9 mouse cellular contexts compared by ENCODE assay signal in genomic region chr2:178454664-178455516, GRCm38 (mm10). TPM values are rescaled to one million over a fixed set of nuclear protein-coding genes. Genes with fewer than 3 reads are reported as not detected.
DNase-seq lines count a peak whose midpoint lies in the region; ATAC-seq and TF ChIP-seq lines count a peak whose summit lies in the region.
"Had no signal": no experiment of that assay in that cellular context is flagged by ENCODE, and none has a peak within 500 bp of the region (broad histone marks: within the 10 kb centered on the region; RNA-seq: fewer than 3 reads in every experiment).

No protein-coding gene starts in this region.

- no peak overlapping the region for H3K4me3 ChIP-seq in heart, embryonic 13.5 days
- no peak overlapping the region for H3K4me3 ChIP-seq in hindbrain, embryonic 16.5 days (ENCODE audit: low read length)
- H3K4me3 ChIP-seq in lung, embryonic 14.5 days (ENCODE audit: low read depth, low read length) = no peak overlapping the region
- H3K4me3 ChIP-seq in stomach, postnatal 0 days (ENCODE audit: low read depth, low read length) = no peak overlapping the region

- no peaks in the 10 kb centered on the region for H3K4me1 ChIP-seq in heart, embryonic 13.5 days
- peaks cover 7% of the 10 kb centered on the region for H3K4me1 ChIP-seq in hindbrain, embryonic 16.5 days (ENCODE audit: control insufficient read depth, insufficient read depth, low read depth, low read length)
- H3K4me1 ChIP-seq in lung, embryonic 14.5 days (ENCODE audit: insufficient read depth) = 0 out of 2 replicates have a peak, but pooled peaks cover 9% of the 10 kb centered on the region
- 0 out of 2 replicates have a peak, but pooled peaks cover 5% of the 10 kb centered on the region for H3K4me1 ChIP-seq in stomach, postnatal 0 days (replicated peaks; ENCODE audit: control insufficient read depth, insufficient read depth)

- H3K4me2 ChIP-seq in heart, embryonic 13.5 days = peak overlapping the region; percentile 25; the same call in 1 of the 2 replicates
- H3K4me2 ChIP-seq in hindbrain, embryonic 16.5 days (ENCODE audit: low read length) = 0 out of 2 replicates have a peak overlapping the region, but pooled peaks have one; percentile 18
- peak overlapping the region; percentile 31 for H3K4me2 ChIP-seq in lung, embryonic 14.5 days
- H3K4me2 ChIP-seq in stomach, postnatal 0 days (replicated peaks; ENCODE audit: low read depth) = 0 out of 2 replicates have a peak overlapping the region, but pooled peaks have one; percentile 14

- H3K36me3 ChIP-seq in heart, embryonic 13.5 days = no peaks in the 10 kb centered on the region
- H3K36me3 ChIP-seq in hindbrain, embryonic 16.5 days (ENCODE audit: control insufficient read depth, insufficient read depth, low read length) = no peaks in the 10 kb centered on the region
- no peaks in the 10 kb centered on the region for H3K36me3 ChIP-seq in lung, embryonic 14.5 days (ENCODE audit: insufficient read depth)
- H3K36me3 ChIP-seq in stomach, postnatal 0 days (ENCODE audit: control insufficient read depth, insufficient read depth, low read length) = no peaks in the 10 kb centered on the region

- H3K9ac ChIP-seq in heart, embryonic 13.5 days = no peak overlapping the region
- H3K9ac ChIP-seq in hindbrain, embryonic 16.5 days (ENCODE audit: low read depth, low read length) = no peak overlapping the region
- H3K9ac ChIP-seq in lung, embryonic 14.5 days = no peak overlapping the region
- no peak overlapping the region for H3K9ac ChIP-seq in stomach, postnatal 0 days (ENCODE audit: low read length)

- no peaks in the 10 kb centered on the region for H3K27me3 ChIP-seq in heart, embryonic 13.5 days (replicated peaks)
- no peaks in the 10 kb centered on the region for H3K27me3 ChIP-seq in hindbrain, embryonic 16.5 days (replicated peaks; ENCODE audit: control insufficient read depth, insufficient read depth, low read length)
- no peaks in the 10 kb centered on the region for H3K27me3 ChIP-seq in lung, embryonic 14.5 days (ENCODE audit: insufficient read depth, low read length)
- no peaks in the 10 kb centered on the region for H3K27me3 ChIP-seq in stomach, postnatal 0 days (ENCODE audit: control insufficient read depth, insufficient read depth, low read length)

- TF ChIP-seq EP300 in stomach, postnatal 0 days (optimal IDR thresholded peaks at IDR 0.05) = peak; percentile 85

- no peaks in the 10 kb centered on the region for H3K9me3 ChIP-seq in heart, embryonic 13.5 days
- H3K9me3 ChIP-seq in hindbrain, embryonic 16.5 days (ENCODE audit: control insufficient read depth, low read length) = no peaks in the 10 kb centered on the region
- H3K9me3 ChIP-seq in lung, embryonic 14.5 days (ENCODE audit: low read depth, low read length) = no peaks in the 10 kb centered on the region
- H3K9me3 ChIP-seq in stomach, postnatal 0 days (ENCODE audit: control insufficient read depth, low read length) = no peaks in the 10 kb centered on the region

- DNase-seq in heart, postnatal 10 days = no peak
- peak; percentile 67 for DNase-seq in embryo, embryonic 11 days
- peak; percentile 81 for DNase-seq in lung, embryonic 14.5 days
- peak; percentile 33 for DNase-seq in stomach, postnatal 0 days (ENCODE audit: low spot score)
- no peak for DNase-seq in left cerebral cortex, adult 8-10 months (ENCODE audit: low spot score in 2 of 2)
- no peak for DNase-seq in cerebellum, adult 11-12 months

- intact Hi-C loops in heart, postnatal 10 days (cut with DNase I) = no loop called here

- peak overlapping the region; percentile 39; the same call in 1 of the 2 replicates for H3K27ac ChIP-seq in heart, embryonic 13.5 days (replicated peaks)
- peak overlapping the region; percentile 26; the same call in 1 of the 2 replicates for H3K27ac ChIP-seq in hindbrain, embryonic 16.5 days (ENCODE audit: low read depth, low read length)
- peak overlapping the region; percentile 63; the same call in 1 of the 2 replicates for H3K27ac ChIP-seq in lung, embryonic 14.5 days (ENCODE audit: low read depth)
- peak overlapping the region; percentile 58 for H3K27ac ChIP-seq in stomach, postnatal 0 days (replicated peaks)

- no peak for ATAC-seq in heart, embryonic 13.5 days (ENCODE audit: extremely low read depth, insufficient number of reproducible peaks, low FRiP score, low TSS enrichment)
- ATAC-seq in hindbrain, embryonic 16.5 days = peak; percentile 84
- ATAC-seq in lung, embryonic 14.5 days (ENCODE audit: insufficient read depth) = peak; percentile 91
- peak; percentile 77 for ATAC-seq in stomach, postnatal 0 days (ENCODE audit: low FRiP score, low TSS enrichment)

- 56% methylated on average over 17 of the region's 17 CpGs for WGBS in heart, embryonic 13.5 days
- WGBS in hindbrain, embryonic 16.5 days = 25% methylated on average over 17 of the region's 17 CpGs
- WGBS in lung, embryonic 14.5 days = 16% methylated on average over 17 of the region's 17 CpGs
- WGBS in stomach, postnatal 0 days = 17% methylated on average over 17 of the region's 17 CpGs

- no peak for TF ChIP-seq CTCF in lung, embryonic 14.5 days (IDR thresholded peaks at IDR 0.05; ENCODE audit: low read depth)
- no peak for TF ChIP-seq CTCF in stomach, postnatal 0 days (IDR thresholded peaks at IDR 0.05; ENCODE audit: low read depth)

RNA-seq across cellular contexts. Expression of gene Cdh26, which starts 24.6 kb away (rescaled TPM):
- polyA plus RNA-seq in heart, embryonic 13.5 days (2015; fragmentation: Nextera tagmentation; extraction: Ambion mirVana) = 0.07 TPM in 1 of 2 replicates, not detected in the other
- under 1 TPM; 0.32 to 0.60 TPM for total RNA-seq in heart, postnatal 10 days (2021)
- polyA plus RNA-seq in hindbrain, embryonic 16.5 days (2015; fragmentation: Nextera tagmentation; extraction: Ambion mirVana) = 0.24 and 0.25 TPM in 2 replicates
- polyA plus RNA-seq in lung, embryonic 14.5 days (2014; fragmentation: Nextera tagmentation; extraction: Ambion mirVana) = 0.07 TPM in 1 of 2 replicates, not detected in the other
- polyA plus RNA-seq in stomach, postnatal 0 days (2015; fragmentation: Nextera tagmentation; extraction: Ambion mirVana) = 0.38 and 0.39 TPM in 2 replicates
- under 1 TPM; 0.11 to 0.40 (median 0.20) TPM for total RNA-seq in left cerebral cortex, adult 8-10 months (2022)

RNA-seq across cellular contexts. Expression of gene Fam217b, which starts 40.6 kb away (rescaled TPM):
- 5.5 and 7.6 TPM in 2 replicates for polyA plus RNA-seq in heart, embryonic 13.5 days (2015; fragmentation: Nextera tagmentation; extraction: Ambion mirVana)
- 10 to 100 TPM; 12.9 to 17.4 TPM for total RNA-seq in heart, postnatal 10 days (2021)
- 16.2 and 20.2 TPM in 2 replicates for polyA plus RNA-seq in hindbrain, embryonic 16.5 days (2015; fragmentation: Nextera tagmentation; extraction: Ambion mirVana)
- 3.2 and 3.4 TPM in 2 replicates for polyA plus RNA-seq in lung, embryonic 14.5 days (2014; fragmentation: Nextera tagmentation; extraction: Ambion mirVana)
- polyA plus RNA-seq in stomach, postnatal 0 days (2015; fragmentation: Nextera tagmentation; extraction: Ambion mirVana) = 2.9 and 3.6 TPM in 2 replicates
- total RNA-seq in left cerebral cortex, adult 8-10 months (2022) = 10 to 100 TPM; 48.2 to 67.8 (median 59.7) TPM

RNA-seq across cellular contexts. Expression of gene Ppp1r3d, which starts 40.6 kb away (rescaled TPM):
- polyA plus RNA-seq in heart, embryonic 13.5 days (2015; fragmentation: Nextera tagmentation; extraction: Ambion mirVana) = 16.0 and 16.2 TPM in 2 replicates
- 10 to 100 TPM; 24.1 to 29.6 TPM for total RNA-seq in heart, postnatal 10 days (2021)
- 5.5 and 5.9 TPM in 2 replicates for polyA plus RNA-seq in hindbrain, embryonic 16.5 days (2015; fragmentation: Nextera tagmentation; extraction: Ambion mirVana)
- polyA plus RNA-seq in lung, embryonic 14.5 days (2014; fragmentation: Nextera tagmentation; extraction: Ambion mirVana) = 2.1 and 3.0 TPM in 2 replicates
- polyA plus RNA-seq in stomach, postnatal 0 days (2015; fragmentation: Nextera tagmentation; extraction: Ambion mirVana) = 2.8 and 3.3 TPM in 2 replicates
- total RNA-seq in left cerebral cortex, adult 8-10 months (2022) = 1 to 10 TPM; 7.5 to 8.8 (median 7.9) TPM

RNA-seq across cellular contexts. Expression of gene Sycp2, which starts 47.4 kb away (rescaled TPM):
- polyA plus RNA-seq in heart, embryonic 13.5 days (2015; fragmentation: Nextera tagmentation; extraction: Ambion mirVana) = 0.05 and 0.08 TPM in 2 replicates
- total RNA-seq in heart, postnatal 10 days (2021) = 1 to 10 TPM; 1.7 to 2.6 TPM
- polyA plus RNA-seq in hindbrain, embryonic 16.5 days (2015; fragmentation: Nextera tagmentation; extraction: Ambion mirVana) = 0.30 and 0.40 TPM in 2 replicates
- polyA plus RNA-seq in lung, embryonic 14.5 days (2014; fragmentation: Nextera tagmentation; extraction: Ambion mirVana) = 0.08 and 0.20 TPM in 2 replicates
- polyA plus RNA-seq in stomach, postnatal 0 days (2015; fragmentation: Nextera tagmentation; extraction: Ambion mirVana) = 0.02 TPM in 1 of 2 replicates, not detected in the other
- total RNA-seq in left cerebral cortex, adult 8-10 months (2022) = 1 to 10 TPM in 3 of 4 experiments, under 1 TPM in 1; 0.87 to 2.9 (median 1.4) TPM
- polyA plus RNA-seq: small intestine, adult 2 months had no signal

Comparison
In these comparisons a context has a peak if more than half of its experiments do, and no peak if none do; other contexts are left out.
1. DNase-seq: peak in embryo, embryonic 11 days (single experiment), lung, embryonic 14.5 days (single experiment) and stomach, postnatal 0 days (single experiment); none in heart, postnatal 10 days (0 of 2), left cerebral cortex, adult 8-10 months (0 of 2) and cerebellum, adult 11-12 months (single experiment).
2. Peak in every context shown above with its lines, with median percentiles within 50 percentile points of each other: H3K27ac ChIP-seq and H3K4me2 ChIP-seq.